Mouse (Mus musculus): ENCODE data around the gene 5530401A14Rik.

- TF ChIP-seq CTCF (IDR thresholded peaks at IDR 0.05; ENCODE audit: low read depth) (no peak), EP300 (IDR thresholded peaks at IDR 0.05; ENCODE audit: low read depth) (no peak)
Observed at GRCm38 (mm10) chr11:81908760-81909159, 48.3 kb downstream of the 5530401A14Rik start.
